Mouse (Mus musculus) bone marrow, adult 2 months (tissue): Measurements from ENCODE around the gene Col6a5.

Experiments
- CTCF ChIP-seq: fragments of 200-500 bp; IDR thresholded peaks from 2 replicates; pipeline ENCODE4 v1.5.1; 2011; ENCODE audit warnings: low read length, control low read depth; ENCODE audit not compliant: control insufficient read depth, insufficient read depth
- POLR2A ChIP-seq: fragments of 200-500 bp; IDR thresholded peaks from 2 replicates; pipeline ENCODE4 v1.6.1; 2011; ENCODE audit warnings: low read depth, mild to moderate bottlenecking, control low read depth, low read length, borderline replicate concordance; ENCODE audit not compliant: control insufficient read depth

- TF ChIP-seq CTCF (no peak), POLR2A (no peak)
Measured at GRCm38 (mm10) chr9:105847261-105847660, 113.2 kb downstream of the Col6a5 start.
